Mouse (Mus musculus): ENCODE data around the gene Scyl1.

Scyl1 gene

GRCm38 (mm10) chr19:5715793-5716688 is 55.2 kb downstream of the Scyl1 start:
- no peak for DNase-seq (ENCODE audit: low spot score)

GRCm38 (mm10) chr19:5713730-5714129 is 57.5 kb downstream of the Scyl1 start:
- DNase-seq (ENCODE audit: low spot score) = peak; percentile 76

DNA sequence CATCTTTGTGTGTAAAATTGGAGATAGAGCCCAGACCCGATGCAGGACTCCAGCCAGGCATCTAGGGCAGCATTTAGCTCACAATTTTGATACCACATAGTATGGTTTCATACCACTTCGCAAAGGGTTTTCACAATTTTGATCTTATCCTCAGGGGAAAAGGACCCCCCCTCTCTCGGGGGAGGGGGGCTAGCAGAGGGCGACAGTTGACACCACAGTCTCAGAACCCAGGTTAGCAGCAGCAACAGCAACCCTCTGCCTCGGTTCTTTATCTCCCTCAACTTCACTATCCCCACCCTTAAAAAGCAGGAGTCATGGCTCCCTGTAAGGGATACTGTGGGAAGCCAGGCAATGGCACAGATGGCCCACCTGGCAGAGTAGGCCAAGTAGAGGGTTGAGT is 58.0 kb downstream of the Scyl1 start:
- no peak for DNase-seq (ENCODE audit: low spot score)

DNA sequence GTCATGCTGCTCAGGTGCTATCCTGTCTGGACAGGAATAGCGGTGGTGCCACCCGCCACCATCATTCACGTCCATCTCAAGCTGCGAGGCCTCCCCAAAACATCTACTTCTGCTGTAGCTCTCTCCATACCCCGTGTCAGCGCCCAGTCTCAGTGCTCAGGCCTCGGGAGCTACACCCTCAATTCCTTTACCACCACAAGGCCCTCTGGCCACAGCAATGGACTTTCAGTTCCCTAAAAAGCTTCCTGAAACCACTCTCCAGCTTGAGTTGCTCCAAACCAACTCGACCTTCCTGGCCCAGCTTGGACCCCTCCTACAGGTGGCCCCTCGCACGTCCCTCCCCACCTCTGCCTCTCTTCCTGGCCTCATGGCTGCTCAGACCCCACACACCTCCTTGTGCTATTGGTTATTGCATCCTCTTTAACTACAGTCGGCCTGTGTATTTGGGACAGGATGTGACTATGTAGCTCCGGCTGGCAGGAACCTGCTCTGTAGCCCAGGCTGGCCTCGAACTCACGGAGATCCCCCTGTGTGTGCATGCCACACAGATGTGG is 59.2 kb downstream of the Scyl1 start:
- DNase-seq (ENCODE audit: low spot score) = no peak

GRCm38 (mm10) chr19:5711218-5711617 is 60.0 kb downstream of the Scyl1 start:
- peak; percentile 76 for DNase-seq (ENCODE audit: low spot score)

- no peak for DNase-seq (ENCODE audit: low spot score)
These were observed 60.6 kb downstream of the Scyl1 start for GRCm38 (mm10) chr19:5710581-5710980.

DNA sequence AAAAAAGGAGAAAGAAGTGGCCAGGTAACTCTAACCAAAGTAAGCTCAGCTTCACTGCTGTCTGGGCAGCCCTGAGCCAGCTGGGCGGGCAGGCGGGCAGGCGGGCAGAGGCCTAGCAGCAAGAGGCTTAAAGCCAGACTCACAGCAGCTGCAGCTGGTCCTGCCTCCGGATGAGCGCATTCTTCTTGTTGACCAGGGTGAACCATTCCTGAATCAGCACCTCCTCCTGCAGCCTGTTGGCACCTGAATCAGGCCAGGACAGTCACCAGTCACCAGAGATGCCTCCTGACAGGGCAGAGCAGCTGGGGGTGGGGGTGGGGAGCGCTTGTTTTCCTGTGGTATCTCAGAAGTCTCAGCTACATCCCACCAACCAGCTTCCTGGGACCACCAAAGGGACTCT is 61.2 kb downstream of the Scyl1 start:
- DNase-seq (ENCODE audit: low spot score) = no peak

Measured in urinary bladder, postnatal 14 days (tissue).